Mouse (Mus musculus): ENCODE results near the gene Spata1. TPM values are rescaled to one million over a fixed set of nuclear protein-coding genes. Genes with fewer than 3 reads are reported as not detected.

The Spata1 gene
- total and polyA plus RNA-seq, 3 experiments: 1.2 to 2.3 (median 1.4) TPM

- Histone ChIP-seq H3K79me2 (replicated peaks; ENCODE audit: control insufficient read depth, insufficient read depth, low read length) (no peaks in the 10 kb centered on the region), H3K4me3 (peak overlapping the region; percentile 60), H3K9ac (ENCODE audit: low read depth, low read length) (peak overlapping the region; percentile 74), H3K4me1 (ENCODE audit: control insufficient read depth, insufficient read depth, low read length) (peaks cover 2% of the 10 kb centered on the region; the same call in 1 of the 2 replicates), H3K36me3 (ENCODE audit: control insufficient read depth, insufficient read depth, low read length) (no peaks in the 10 kb centered on the region), H3K27ac (peak overlapping the region; percentile 60), H3K27me3 (ENCODE audit: control insufficient read depth, insufficient read depth, low read length) (no peaks in the 10 kb centered on the region)
- under 1% methylated on average over 29 of the region's 29 CpGs for WGBS
- DNase-seq: peak; percentile 93 to 94
- intact Hi-C loops (cut with DNase I): loop anchor here (1.0 to 5.0 kb wide), 3 partner anchors 46 to 72 kb away; partner anchors contain the start of genes Gng5, Rpf1, Spata1 and Ssx2ip
- TF ChIP-seq CTCF (IDR thresholded peaks at IDR 0.05) (peak; percentile 56), EP300 (IDR thresholded peaks at IDR 0.05; ENCODE audit: insufficient read depth, low read depth, low read length) (0 out of 2 replicates have a peak, but pooled peaks have one; percentile 3), POLR2A (IDR thresholded peaks at IDR 0.05; ENCODE audit: insufficient read depth, low read depth, low read length) (peak; percentile 95)
Observed at GRCm38 (mm10) chr3:146450371-146450841, 49.1 kb downstream of the Spata1 start.

DNA sequence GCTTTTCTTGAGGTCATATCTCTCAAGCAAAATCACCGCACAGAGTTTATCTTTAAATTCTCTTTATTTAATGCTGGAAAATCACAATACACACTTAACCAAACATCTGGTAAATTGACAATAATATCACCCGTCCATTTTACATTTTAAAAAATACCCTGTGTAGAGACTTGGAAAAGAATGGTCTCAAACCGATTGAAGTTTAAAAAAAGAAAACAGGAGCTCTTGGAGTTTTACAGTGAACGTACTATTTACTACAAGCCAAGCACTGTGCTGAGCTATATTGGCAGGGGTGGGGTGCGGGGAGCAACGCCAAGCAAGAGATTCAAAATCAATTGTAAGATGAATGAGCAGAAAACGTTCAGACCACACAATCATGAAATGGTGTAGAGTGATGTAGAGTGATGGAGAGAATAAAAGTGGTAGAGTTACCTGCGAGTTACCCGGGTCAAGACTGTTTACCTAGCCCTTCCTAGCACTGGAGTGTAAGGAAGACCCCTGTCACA lies 49.8 kb downstream of the Spata1 start, which contains the start of gene Ctbs:
Gene Ctbs (plus strand): TSS at position 51 of the 506 bp plus-strand sequence.
- TF ChIP-seq CTCF (IDR thresholded peaks at IDR 0.05) (no peak), POLR2A (IDR thresholded peaks at IDR 0.05; ENCODE audit: insufficient read depth, low read depth, low read length) (no peak), EP300 (IDR thresholded peaks at IDR 0.05; ENCODE audit: insufficient read depth, low read depth, low read length) (no peak)
- no peaks in the 10 kb centered on the region for H3K36me3 ChIP-seq (ENCODE audit: control insufficient read depth, insufficient read depth, low read length)
- H3K4me3 ChIP-seq: peak within 1 kb of the TSS; percentile 60
- WGBS: 49% methylated on average over 9 of the region's 9 CpGs
- no peak for DNase-seq
- H3K4me1 ChIP-seq (ENCODE audit: control insufficient read depth, insufficient read depth, low read length): peaks cover 2% of the 10 kb centered on the region; the same call in 1 of the 2 replicates
- no peaks in the 10 kb centered on the region for H3K27me3 ChIP-seq (ENCODE audit: control insufficient read depth, insufficient read depth, low read length)
- H3K79me2 ChIP-seq (replicated peaks; ENCODE audit: control insufficient read depth, insufficient read depth, low read length): no peaks in the 10 kb centered on the region
- intact Hi-C loops (cut with DNase I): loop anchor here (1.0 to 5.0 kb wide), 3 partner anchors 45 to 73 kb away; partner anchors contain the start of genes Gng5, Rpf1, Spata1 and Ssx2ip
- peak within 1 kb of the TSS; percentile 74 for H3K9ac ChIP-seq (ENCODE audit: low read depth, low read length)
- peak within 1 kb of the TSS; percentile 60 for H3K27ac ChIP-seq

DNA sequence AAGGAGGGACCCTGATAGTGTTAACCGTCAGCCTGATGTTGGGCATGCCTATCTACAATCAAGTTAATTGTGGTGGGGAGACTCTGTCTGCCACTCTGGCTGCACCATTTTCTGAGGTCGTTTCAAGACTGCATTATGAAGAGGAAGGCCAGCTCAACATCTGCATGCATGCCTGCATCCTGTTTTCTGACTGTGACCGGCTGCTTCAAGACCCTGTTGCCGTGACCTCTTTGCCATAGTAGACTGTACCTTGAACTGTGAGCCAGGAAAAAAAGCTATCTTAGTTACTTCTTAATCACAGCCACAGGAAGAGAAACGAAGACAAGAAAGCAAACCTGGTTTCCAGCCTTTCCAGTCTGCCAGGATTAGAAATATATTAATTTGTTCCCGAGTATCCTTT lies 50.6 kb downstream of the Spata1 start:
- no peak for TF ChIP-seq CTCF (IDR thresholded peaks at IDR 0.05)
- no peak for TF ChIP-seq POLR2A (IDR thresholded peaks at IDR 0.05; ENCODE audit: insufficient read depth, low read depth, low read length)
- TF ChIP-seq EP300 (IDR thresholded peaks at IDR 0.05; ENCODE audit: insufficient read depth, low read depth, low read length): no peak
- peaks cover 2% of the 10 kb centered on the region; the same call in 1 of the 2 replicates for H3K4me1 ChIP-seq (ENCODE audit: control insufficient read depth, insufficient read depth, low read length)
- H3K27me3 ChIP-seq (ENCODE audit: control insufficient read depth, insufficient read depth, low read length): no peaks in the 10 kb centered on the region
- WGBS: 47% methylated on average over 6 of the region's 6 CpGs
- no peak overlapping the region for H3K4me3 ChIP-seq
- no peak for DNase-seq
- intact Hi-C loops (cut with DNase I): no loop called here
- no peak overlapping the region for H3K27ac ChIP-seq
- H3K79me2 ChIP-seq (replicated peaks; ENCODE audit: control insufficient read depth, insufficient read depth, low read length): no peaks in the 10 kb centered on the region
- no peak overlapping the region for H3K9ac ChIP-seq (ENCODE audit: low read depth, low read length)
- no peaks in the 10 kb centered on the region for H3K36me3 ChIP-seq (ENCODE audit: control insufficient read depth, insufficient read depth, low read length)

DNA sequence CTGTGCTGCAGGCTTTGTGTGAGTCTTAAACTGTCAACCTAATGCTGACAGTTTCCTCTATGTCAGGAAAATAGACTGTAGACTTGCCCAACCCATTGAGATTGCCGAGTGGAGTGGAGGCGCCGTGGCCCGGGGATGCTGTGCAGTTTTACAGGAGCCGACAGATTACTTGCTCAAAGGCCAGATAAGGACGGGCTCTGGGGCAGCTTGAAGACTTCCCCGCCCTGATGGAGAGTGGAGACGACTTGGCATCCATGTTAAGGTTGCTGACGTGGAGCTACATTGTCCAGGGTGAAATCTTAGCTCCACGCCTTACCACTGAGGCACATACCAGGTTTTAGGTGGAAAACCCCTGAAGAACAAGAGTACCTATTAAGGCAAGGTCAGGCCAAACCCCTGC lies 51.2 kb downstream of the Spata1 start:
- no peak overlapping the region for H3K27ac ChIP-seq
- no peaks in the 10 kb centered on the region for H3K79me2 ChIP-seq (replicated peaks; ENCODE audit: control insufficient read depth, insufficient read depth, low read length)
- peaks cover 2% of the 10 kb centered on the region; the same call in 1 of the 2 replicates for H3K4me1 ChIP-seq (ENCODE audit: control insufficient read depth, insufficient read depth, low read length)
- WGBS: 60% methylated on average over 10 of the region's 10 CpGs
- no peak for TF ChIP-seq CTCF (IDR thresholded peaks at IDR 0.05)
- TF ChIP-seq EP300 (IDR thresholded peaks at IDR 0.05; ENCODE audit: insufficient read depth, low read depth, low read length): no peak
- TF ChIP-seq POLR2A (IDR thresholded peaks at IDR 0.05; ENCODE audit: insufficient read depth, low read depth, low read length): no peak
- no peak overlapping the region for H3K9ac ChIP-seq (ENCODE audit: low read depth, low read length)
- no peak for DNase-seq
- intact Hi-C loops (cut with DNase I): no loop called here
- no peaks in the 10 kb centered on the region for H3K27me3 ChIP-seq (ENCODE audit: control insufficient read depth, insufficient read depth, low read length)
- no peaks in the 10 kb centered on the region for H3K36me3 ChIP-seq (ENCODE audit: control insufficient read depth, insufficient read depth, low read length)
- H3K4me3 ChIP-seq: no peak overlapping the region

- DNase-seq: no peak
- H3K27ac ChIP-seq: no peak overlapping the region
- WGBS: 94% methylated on average over 3 of the region's 3 CpGs
- no peaks in the 10 kb centered on the region for H3K36me3 ChIP-seq (ENCODE audit: control insufficient read depth, insufficient read depth, low read length)
- no peaks in the 10 kb centered on the region for H3K27me3 ChIP-seq (ENCODE audit: control insufficient read depth, insufficient read depth, low read length)
- H3K4me3 ChIP-seq: no peak overlapping the region
- peaks cover 2% of the 10 kb centered on the region; the same call in 1 of the 2 replicates for H3K4me1 ChIP-seq (ENCODE audit: control insufficient read depth, insufficient read depth, low read length)
- H3K79me2 ChIP-seq (replicated peaks; ENCODE audit: control insufficient read depth, insufficient read depth, low read length): no peaks in the 10 kb centered on the region
- intact Hi-C loops (cut with DNase I): no loop called here
- H3K9ac ChIP-seq (ENCODE audit: low read depth, low read length): no peak overlapping the region
- TF ChIP-seq EP300 (IDR thresholded peaks at IDR 0.05; ENCODE audit: insufficient read depth, low read depth, low read length) (no peak), CTCF (IDR thresholded peaks at IDR 0.05) (no peak), POLR2A (IDR thresholded peaks at IDR 0.05; ENCODE audit: insufficient read depth, low read depth, low read length) (no peak)
Observed at GRCm38 (mm10) chr3:146447598-146447997, 52.0 kb downstream of the Spata1 start.

DNA sequence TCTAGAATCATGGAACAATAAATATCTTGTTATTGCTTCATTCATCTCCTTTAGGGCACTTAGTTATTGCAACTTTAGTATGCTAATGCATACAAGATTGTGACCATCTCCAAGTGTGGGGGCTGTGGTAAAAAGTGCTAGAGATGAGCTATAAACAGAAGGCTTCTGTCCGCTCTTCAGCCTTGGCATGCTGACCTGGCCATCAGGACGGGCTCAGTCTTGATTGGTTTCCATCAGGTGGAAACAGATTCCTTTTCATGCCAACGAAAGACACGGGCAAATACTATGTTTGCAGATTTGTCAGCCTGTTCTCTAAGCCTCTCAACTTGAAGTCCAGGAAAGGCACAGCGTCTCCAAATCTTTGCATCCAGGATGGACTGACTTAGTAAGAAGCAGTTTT lies 52.4 kb downstream of the Spata1 start:
- DNase-seq: no peak
- no peak overlapping the region for H3K27ac ChIP-seq
- peaks cover 2% of the 10 kb centered on the region; the same call in 1 of the 2 replicates for H3K4me1 ChIP-seq (ENCODE audit: control insufficient read depth, insufficient read depth, low read length)
- H3K9ac ChIP-seq (ENCODE audit: low read depth, low read length): no peak overlapping the region
- H3K79me2 ChIP-seq (replicated peaks; ENCODE audit: control insufficient read depth, insufficient read depth, low read length): no peaks in the 10 kb centered on the region
- H3K27me3 ChIP-seq (ENCODE audit: control insufficient read depth, insufficient read depth, low read length): no peaks in the 10 kb centered on the region
- intact Hi-C loops (cut with DNase I): no loop called here
- 91% methylated on average over 5 of the region's 5 CpGs for WGBS
- H3K36me3 ChIP-seq (ENCODE audit: control insufficient read depth, insufficient read depth, low read length): no peaks in the 10 kb centered on the region
- no peak for TF ChIP-seq EP300 (IDR thresholded peaks at IDR 0.05; ENCODE audit: insufficient read depth, low read depth, low read length)
- no peak for TF ChIP-seq CTCF (IDR thresholded peaks at IDR 0.05)
- TF ChIP-seq POLR2A (IDR thresholded peaks at IDR 0.05; ENCODE audit: insufficient read depth, low read depth, low read length): no peak
- no peak overlapping the region for H3K4me3 ChIP-seq
